Comparison of ENCODE assay signal across 10 mouse cellular contexts in genomic region chr2:52589514-52589913, GRCm38 (mm10).
DNase-seq lines count a peak whose midpoint lies in the region; ATAC-seq and TF ChIP-seq lines count a peak whose summit lies in the region.
"Had no signal": no experiment of that assay in that cellular context is flagged by ENCODE, and none has a peak within 500 bp of the region (broad histone marks: within the 10 kb centered on the region; RNA-seq: fewer than 3 reads in every experiment).

No protein-coding gene starts in this region.

- H3K27ac ChIP-seq in intestine, postnatal 0 days (ENCODE audit: low read depth, low read length), result no peak overlapping the region
- H3K27ac ChIP-seq in intestine, embryonic 15.5 days, result no peak overlapping the region
- H3K27ac ChIP-seq in liver, embryonic 13.5 days, result peak overlapping the region; percentile 58

- H3K9ac ChIP-seq in intestine, postnatal 0 days (ENCODE audit: low read depth, low read length), result no peak overlapping the region
- H3K9ac ChIP-seq in intestine, embryonic 15.5 days, result no peak overlapping the region
- H3K9ac ChIP-seq in liver, embryonic 13.5 days, result no peak overlapping the region
- H3K9ac ChIP-seq: midbrain, embryonic 12.5 days had no signal

- no peaks in the 10 kb centered on the region for H3K4me1 ChIP-seq in intestine, postnatal 0 days (replicated peaks; ENCODE audit: control insufficient read depth, insufficient read depth, low read length)
- H3K4me1 ChIP-seq in intestine, embryonic 15.5 days (replicated peaks), result no peaks in the 10 kb centered on the region
- peaks cover 12% of the 10 kb centered on the region for H3K4me1 ChIP-seq in E14TG2a.4 (replicated peaks; ENCODE audit: low read depth, low read length)
- H3K4me1 ChIP-seq in liver, embryonic 13.5 days (replicated peaks), result peaks cover 69% of the 10 kb centered on the region

- H3K36me3 ChIP-seq in intestine, postnatal 0 days (ENCODE audit: control insufficient read depth, insufficient read depth), result no peaks in the 10 kb centered on the region
- no peaks in the 10 kb centered on the region for H3K36me3 ChIP-seq in intestine, embryonic 15.5 days
- H3K36me3 ChIP-seq in E14TG2a.4 (ENCODE audit: insufficient read depth, low read length), result no peaks in the 10 kb centered on the region
- no peaks in the 10 kb centered on the region for H3K36me3 ChIP-seq in liver, embryonic 13.5 days
- H3K36me3 ChIP-seq: hindbrain, embryonic 10.5 days; midbrain, embryonic 12.5 days had no signal

- H3K27me3 ChIP-seq in intestine, postnatal 0 days (replicated peaks; ENCODE audit: control insufficient read depth, insufficient read depth, low read length), result no peaks in the 10 kb centered on the region
- H3K27me3 ChIP-seq in intestine, embryonic 15.5 days (replicated peaks), result no peaks in the 10 kb centered on the region
- H3K27me3 ChIP-seq in E14TG2a.4 (ENCODE audit: insufficient read depth, low read length), result no peaks in the 10 kb centered on the region
- H3K27me3 ChIP-seq in liver, embryonic 13.5 days, result no peaks in the 10 kb centered on the region
- H3K27me3 ChIP-seq: midbrain, embryonic 12.5 days had no signal

- no peak overlapping the region for H3K4me3 ChIP-seq in intestine, postnatal 0 days (ENCODE audit: low read depth, low read length)
- no peak overlapping the region for H3K4me3 ChIP-seq in intestine, embryonic 15.5 days (replicated peaks)
- H3K4me3 ChIP-seq in E14TG2a.4 (replicated peaks; ENCODE audit: low read length), result no peak overlapping the region
- no peak overlapping the region for H3K4me3 ChIP-seq in liver, embryonic 13.5 days (replicated peaks)
- H3K4me3 ChIP-seq: hindbrain, embryonic 10.5 days; midbrain, embryonic 12.5 days had no signal

- DNase-seq in MEL-GATA-1-ER (ENCODE audit: extremely low read depth, low read depth), result peak; percentile 78
- peak; percentile 38 for DNase-seq in liver, embryonic 13.5 days
- no peak for DNase-seq in frontal cortex, postnatal 36 days (ENCODE audit: low spot score in 2 of 2)
- no peak for DNase-seq in thymus, postnatal 4 days
- DNase-seq: kidney, postnatal 36 days had no signal

- H3K9me3 ChIP-seq in intestine, postnatal 0 days (ENCODE audit: control insufficient read depth), result no peaks in the 10 kb centered on the region
- H3K9me3 ChIP-seq in intestine, embryonic 15.5 days, result no peaks in the 10 kb centered on the region
- H3K9me3 ChIP-seq in E14TG2a.4 (ENCODE audit: low read length), result no peaks in the 10 kb centered on the region
- H3K9me3 ChIP-seq in liver, embryonic 13.5 days (replicated peaks), result no peaks in the 10 kb centered on the region
- H3K9me3 ChIP-seq: hindbrain, embryonic 10.5 days; midbrain, embryonic 12.5 days had no signal

- no peak overlapping the region for H3K4me2 ChIP-seq in intestine, postnatal 0 days (replicated peaks; ENCODE audit: low read depth)
- no peak overlapping the region for H3K4me2 ChIP-seq in intestine, embryonic 15.5 days (replicated peaks)
- H3K4me2 ChIP-seq in liver, embryonic 13.5 days, result no peak overlapping the region
- H3K4me2 ChIP-seq: midbrain, embryonic 12.5 days had no signal

- ATAC-seq in intestine, postnatal 0 days, result no peak
- ATAC-seq in intestine, embryonic 15.5 days, result no peak
- ATAC-seq in liver, embryonic 13.5 days (ENCODE audit: low read depth), result peak; percentile 61

- 82% methylated on average over 4 of the region's 4 CpGs for whole genome bisulfite sequencing in intestine, postnatal 0 days
- WGBS in intestine, embryonic 15.5 days, result 90% methylated on average over 4 of the region's 4 CpGs
- 44% methylated on average over 4 of the region's 4 CpGs for WGBS in liver, embryonic 13.5 days (ENCODE audit: insufficient replicate concordance)

- TF ChIP-seq CTCF in intestine, postnatal 0 days (IDR thresholded peaks at IDR 0.05; ENCODE audit: low read depth), result peak; percentile 52
- TF ChIP-seq CTCF in E14TG2a.4 (conservative IDR thresholded peaks at IDR 0.05; ENCODE audit: low read length), result peak; percentile 31

Comparison
In these comparisons a context has a peak if more than half of its experiments do, and no peak if none do; other contexts are left out.
1. DNase-seq: peak in MEL-GATA-1-ER (single experiment) and liver, embryonic 13.5 days (single experiment); none in frontal cortex, postnatal 36 days (0 of 2) and thymus, postnatal 4 days (single experiment).